Mouse (Mus musculus): ENCODE measurements at regions not wholly inside any gene's neighbourhood (a gene's known extent, or its start where the extent isn't known, plus 50 kb on each side); places are given as distances from the start of the nearest gene placed in this dataset.

GRCm38 (mm10) chr3:21895551-21895950, 180.9 kb upstream of the Tbl1xr1 start:
- no peak for TF ChIP-seq POLR2A (IDR thresholded peaks at IDR 0.05; ENCODE audit: low read depth, low read length)
- no peak for TF ChIP-seq CTCF (IDR thresholded peaks at IDR 0.05; ENCODE audit: borderline replicate concordance, insufficient read depth, low read length)

Measured in embryonic fibroblast, embryonic 13.5 days (primary cell).